Mouse (Mus musculus): Measurements from ENCODE around the gene Slc26a3.

Slc26a3 gene

DNA sequence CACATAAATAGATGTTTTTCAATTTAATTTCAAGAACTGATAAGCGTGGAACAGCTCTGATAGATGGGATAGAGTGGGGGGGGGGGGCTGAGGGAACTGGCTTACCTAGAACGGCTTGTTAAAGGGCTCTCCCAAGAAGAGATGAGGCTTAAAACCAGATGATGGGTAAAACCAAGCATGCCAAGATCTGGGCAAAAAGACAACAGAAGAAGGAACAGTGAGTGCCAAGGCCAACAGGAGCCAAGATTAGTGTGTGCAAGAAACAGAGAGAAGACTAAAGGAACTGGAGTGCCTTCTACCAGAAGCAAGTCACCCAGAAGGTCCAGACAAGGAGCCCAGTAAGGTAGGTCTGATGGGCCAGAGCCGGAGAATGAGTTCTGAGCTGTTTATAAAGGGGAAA lies at the start of gene Slc26a3:
Gene Slc26a3 (plus strand): TSS at position 301 of the 400 bp plus-strand sequence.
- no peak for DNase-seq

DNA sequence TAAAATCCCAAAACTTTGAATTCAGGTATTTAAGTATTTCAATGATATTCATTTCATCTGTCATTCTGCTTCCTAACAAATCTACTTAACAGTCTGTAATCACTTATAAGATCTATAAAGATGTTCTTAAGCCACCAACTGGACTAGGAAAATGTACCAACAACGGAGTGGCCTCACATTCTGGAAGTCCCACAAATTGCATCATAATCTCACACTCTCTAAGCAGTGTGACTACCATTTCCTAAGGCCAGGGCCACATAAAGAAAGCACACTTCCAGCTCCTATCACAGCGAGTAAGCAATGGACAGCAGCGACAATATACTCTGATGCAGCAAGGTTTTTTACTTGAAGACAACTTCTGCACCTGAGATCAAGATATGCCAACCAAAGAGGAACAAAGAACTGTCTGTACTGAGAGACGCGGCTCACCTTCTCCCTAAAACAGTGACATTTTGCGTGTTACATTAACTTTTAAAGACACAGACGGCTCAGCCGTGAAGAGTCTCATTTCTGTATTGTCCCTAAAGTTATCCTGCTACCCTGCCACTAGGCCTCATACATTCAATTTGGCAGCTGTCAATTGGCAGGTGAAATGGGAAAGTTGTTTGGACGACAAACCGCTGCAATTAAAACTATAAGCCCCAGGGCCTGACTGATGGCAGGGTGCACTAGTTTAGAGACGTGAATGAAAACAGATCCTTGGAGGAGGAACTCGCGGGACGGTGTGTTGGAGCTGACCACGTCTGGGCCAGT lies 40.3 kb upstream of the Slc26a3 start:
- no peak for DNase-seq

DNA sequence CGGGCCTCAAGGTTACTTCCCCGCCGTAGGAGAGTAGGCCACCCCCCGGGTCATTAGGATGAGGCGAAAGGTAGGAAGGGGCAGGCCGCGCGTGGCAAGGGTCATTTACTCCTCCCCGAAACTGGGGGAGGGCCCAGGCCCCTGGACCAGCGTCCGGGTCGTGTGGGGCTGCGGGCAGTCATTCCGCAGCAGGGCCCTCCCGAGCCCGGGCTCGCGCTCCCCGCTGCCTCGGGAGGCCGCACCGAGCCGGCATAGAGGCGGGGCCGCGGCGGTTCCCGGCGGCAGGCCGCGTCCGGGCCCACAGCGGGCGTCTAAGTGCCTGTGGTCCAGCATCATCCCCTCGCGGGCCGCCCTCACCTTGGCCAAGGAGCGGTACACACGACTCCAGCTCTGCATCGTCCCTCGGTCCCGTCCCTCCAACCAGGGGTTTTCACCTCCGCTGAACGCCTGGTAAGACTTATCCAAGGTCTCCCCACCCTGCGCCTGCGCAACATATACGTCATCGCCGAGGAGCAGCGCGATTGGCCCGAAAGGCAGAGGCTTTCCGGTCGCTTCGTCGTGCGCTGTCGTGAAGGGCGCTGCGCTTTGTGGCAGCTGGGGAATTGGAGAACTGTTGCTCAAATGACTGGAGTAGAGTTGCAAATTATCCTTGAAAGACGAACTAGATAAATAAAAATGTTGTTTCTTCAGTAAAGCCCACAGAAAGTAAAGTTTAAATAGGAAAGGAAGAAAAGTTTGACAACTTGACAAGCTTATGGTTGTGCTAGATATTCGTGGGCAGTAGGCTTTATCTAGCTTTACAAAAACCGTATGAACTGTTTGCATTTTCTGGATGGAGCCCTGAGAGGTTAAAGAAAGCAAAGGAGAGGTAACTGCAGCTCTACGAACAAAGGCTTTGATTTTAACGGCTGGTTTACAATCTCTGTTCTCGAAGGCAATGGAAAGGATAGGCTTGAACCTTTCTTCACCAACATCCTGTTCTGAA lies 39.4 kb upstream of the Slc26a3 start, which contains the start of gene Dld:
Gene Dld (minus strand): TSS at position 510 of the 985 bp plus-strand sequence.
- DNase-seq: peak; percentile 97

DNA sequence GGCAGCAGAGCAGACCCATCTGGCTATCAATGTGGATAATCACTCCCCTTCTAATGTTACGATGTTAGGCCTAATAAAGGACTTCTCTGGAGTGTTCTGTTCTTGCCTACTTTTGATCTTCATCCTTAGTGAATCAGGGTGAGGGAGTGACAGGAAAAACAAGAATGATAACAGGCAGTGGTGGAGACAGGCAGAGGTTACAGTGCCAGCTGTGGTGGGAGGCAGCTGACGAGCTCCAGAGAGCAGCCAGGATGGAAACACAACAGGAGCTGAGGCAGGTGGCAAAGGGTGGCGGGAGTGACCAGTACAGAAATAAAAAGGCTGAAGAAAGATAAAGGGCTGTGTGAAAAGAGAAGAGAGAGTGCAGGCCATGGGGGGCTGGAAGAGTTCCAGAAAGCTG lies 24.2 kb upstream of the Slc26a3 start:
- DNase-seq: no peak

DNA sequence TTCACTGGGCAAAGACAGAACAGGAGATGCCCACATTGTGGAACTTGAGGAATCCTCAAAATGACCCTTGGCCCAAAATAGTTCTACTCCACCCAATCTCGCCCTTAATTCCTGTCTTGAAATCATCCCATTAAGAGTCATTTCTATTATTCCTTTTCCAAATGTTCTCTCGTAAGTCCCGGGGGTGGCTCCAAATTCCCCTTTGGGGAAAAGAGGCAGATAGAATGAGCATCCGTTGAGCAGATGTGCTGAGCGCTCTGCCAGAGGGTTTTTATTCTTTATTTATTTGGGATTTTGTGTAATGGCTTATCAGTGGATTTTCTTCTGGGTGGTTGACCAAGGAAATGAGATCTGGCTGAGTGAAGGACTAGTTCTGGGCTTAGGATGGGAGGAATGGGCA lies 22.9 kb upstream of the Slc26a3 start:
- no peak for DNase-seq

DNA sequence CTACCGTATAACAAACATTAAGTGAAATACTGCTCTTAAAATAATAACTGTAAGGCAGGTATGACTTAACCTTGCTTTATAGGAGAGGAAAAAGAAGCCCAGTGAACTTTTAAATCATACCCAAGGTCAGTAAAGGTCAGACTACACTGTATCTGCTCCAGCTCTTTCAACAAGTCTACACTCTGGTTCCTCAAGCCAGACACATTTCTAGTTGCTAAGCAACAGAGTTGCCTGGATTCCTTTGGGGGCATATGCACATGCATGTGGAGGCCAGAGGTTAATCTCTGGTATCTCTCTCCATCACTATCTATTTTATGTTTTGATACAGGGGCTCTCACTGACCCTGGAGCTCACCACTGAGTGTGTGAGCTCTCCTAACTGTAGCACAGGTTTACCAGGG lies 21.6 kb upstream of the Slc26a3 start:
- no peak for DNase-seq

DNA sequence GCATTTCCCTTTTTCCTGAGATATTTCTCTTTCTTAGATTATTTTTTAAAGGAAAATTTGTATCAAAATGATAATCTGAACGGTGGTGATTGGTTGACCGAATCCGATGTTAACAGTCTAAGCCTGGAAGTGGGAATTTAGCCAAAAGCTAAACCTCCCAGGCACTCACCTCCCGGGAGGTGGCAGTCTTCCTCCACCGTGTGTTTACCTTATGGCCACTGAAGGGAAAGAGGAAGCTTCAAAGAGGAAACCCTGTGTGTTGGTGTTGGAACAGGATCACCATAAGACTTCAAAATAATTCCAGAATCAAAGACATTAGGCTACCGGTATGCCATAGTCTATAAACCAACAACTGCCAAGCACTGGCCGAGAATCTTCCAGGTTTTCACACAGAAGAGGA lies 21.0 kb upstream of the Slc26a3 start:
- no peak for DNase-seq

DNA sequence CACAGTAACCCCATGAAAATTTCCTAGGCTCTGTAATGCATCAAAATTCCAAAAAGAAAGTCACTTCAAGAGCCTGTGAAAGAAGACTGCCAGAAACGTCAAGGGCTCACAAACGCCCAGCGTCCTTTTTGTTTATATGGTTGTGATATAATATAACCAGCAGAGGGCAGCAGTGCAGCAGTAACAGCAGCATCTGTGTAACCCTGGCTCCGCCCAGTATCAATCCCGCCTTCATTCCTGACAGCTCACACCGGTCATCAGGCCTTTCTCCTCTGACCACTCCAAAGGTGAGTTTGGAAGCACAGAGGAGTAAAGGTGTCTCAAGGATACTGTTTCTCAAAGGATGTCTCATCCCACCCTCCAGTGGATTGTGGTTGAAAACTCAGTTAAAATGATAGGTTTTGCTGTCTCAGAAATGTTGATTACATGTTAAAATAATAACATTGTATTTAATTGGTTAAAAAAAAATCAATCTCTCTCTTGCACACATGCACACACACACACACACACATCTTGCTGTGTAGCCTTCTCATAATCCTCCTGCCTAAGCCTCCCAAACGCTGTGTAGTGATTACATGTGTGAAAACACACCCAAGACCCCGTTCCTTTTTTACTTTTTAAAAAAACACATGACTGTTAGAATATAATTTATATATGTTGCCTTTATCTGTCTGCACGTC lies 15.9 kb upstream of the Slc26a3 start:
- DNase-seq: peak; percentile 88

DNA sequence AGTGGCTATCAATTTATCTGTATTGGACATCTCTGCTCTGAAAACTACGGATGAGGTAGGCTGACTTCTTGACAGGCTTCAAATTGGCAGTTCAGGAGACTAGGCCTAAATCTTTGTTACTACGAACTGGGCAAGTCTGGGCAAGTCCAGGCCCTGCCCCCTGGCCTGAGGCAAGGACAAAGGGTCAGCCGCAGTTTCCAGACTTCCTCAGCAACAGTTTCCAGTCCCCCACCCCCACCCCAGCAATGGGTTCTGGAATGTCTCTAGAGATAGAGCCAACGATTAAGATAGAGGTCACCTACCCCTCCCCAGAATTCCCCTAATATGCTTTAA lies 15.4 kb upstream of the Slc26a3 start:
- DNase-seq: no peak

DNA sequence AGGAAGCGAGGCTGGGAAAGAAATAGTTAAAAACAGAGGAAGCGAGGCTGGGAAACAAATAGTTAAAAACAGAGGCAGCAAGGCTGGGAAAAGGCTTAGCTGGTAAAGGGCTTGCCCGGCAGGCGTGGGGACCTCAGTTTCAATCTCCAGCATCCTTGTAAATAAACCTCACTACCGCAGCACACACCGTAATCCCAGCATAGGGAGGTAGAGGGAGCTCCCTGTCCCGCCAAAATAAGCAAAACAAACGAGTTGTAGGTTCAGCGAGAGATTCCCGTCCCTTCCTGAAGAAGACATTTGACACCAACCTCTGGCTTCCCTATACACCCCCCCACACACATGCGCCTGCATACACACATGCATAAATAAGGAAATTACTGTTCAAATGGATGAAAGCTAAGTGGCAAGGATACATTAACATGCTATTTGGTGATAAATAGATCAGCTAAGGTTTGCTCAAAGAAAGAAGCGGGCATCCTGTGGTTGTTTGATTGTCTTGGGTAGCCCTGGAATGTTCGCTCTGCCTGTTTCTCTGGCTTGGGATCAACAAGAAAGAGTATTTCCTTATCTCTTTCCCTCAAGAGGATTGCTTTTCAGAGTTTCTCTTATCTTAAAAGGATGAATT lies 14.2 kb upstream of the Slc26a3 start:
- DNase-seq: peak; percentile 5

DNA sequence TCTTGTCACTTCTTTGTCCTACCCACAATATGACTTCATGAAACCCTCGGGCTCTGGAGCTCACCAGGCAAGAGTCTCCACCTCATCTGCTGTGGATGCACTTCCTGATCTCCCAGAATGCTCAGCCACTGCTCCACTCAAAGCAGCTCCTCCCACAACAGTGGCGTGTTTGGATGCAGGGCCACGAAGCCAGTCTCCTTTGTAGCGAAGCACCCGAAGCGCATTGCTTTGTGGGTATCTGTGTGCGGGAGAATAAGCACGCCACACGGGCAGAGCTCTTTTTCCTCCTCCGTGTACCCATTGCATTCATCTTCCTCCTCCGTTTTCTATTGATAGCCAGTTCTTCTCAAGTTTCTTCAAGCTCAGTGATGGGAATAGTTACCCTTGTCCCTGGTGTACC lies 13.4 kb upstream of the Slc26a3 start:
- no peak for DNase-seq

DNA sequence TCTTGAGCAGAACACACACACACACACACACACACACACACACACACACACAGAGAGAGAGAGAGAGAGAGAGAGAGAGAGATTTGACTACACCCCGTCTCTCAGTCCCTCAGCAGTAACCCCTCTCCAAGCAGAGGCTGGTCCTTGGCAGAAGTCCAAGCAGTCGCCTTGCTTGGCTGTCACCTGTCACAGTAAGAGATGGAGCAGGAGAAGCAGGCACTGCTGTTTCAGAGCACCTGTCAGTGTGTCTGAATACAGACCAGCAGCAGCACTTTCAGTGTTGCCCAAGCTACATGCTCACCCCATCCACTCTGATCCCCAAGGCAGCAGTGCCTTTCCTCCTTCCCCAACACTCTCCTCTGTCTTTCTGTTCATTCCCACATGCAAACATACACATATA lies 9.8 kb upstream of the Slc26a3 start:
- no peak for DNase-seq

DNA sequence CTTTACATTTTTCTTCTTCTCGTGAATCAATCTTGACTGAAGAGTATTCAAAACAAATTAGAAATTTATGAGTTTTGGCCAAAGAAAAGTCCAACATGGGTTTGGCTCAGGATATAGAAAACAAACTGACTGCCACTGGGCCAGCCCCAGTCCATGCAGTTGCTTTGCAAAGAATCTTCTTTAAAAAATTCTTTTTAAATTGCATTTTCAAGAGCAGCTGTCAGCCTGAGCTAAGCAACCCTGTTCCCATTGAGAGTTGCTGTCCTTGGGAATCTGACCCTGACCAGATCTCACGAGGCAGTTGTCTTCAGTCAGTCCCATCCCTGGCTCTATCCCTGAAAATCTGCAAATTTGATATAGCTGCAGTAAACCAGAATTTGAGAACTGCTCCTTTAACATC lies 8.2 kb upstream of the Slc26a3 start:
- no peak for DNase-seq

DNA sequence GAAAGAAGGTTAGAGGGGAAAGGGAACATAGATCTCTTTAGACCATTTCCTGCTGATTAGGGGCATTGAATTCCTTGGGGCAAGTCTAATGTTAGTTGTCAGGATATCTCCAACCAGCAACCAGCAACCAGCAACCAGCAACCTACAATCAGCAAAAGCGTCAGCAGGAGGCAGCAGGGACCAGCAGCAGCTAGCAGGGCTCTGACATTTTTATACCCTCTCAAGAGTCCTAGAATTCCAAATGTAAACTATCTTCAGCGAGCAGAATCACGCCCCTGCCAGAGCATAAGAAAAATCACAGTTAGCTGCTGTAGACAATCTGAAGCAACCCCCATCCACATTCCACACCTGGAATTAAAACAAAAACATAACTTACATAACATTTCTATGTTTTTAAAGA lies 3.4 kb upstream of the Slc26a3 start:
- no peak for DNase-seq

DNA sequence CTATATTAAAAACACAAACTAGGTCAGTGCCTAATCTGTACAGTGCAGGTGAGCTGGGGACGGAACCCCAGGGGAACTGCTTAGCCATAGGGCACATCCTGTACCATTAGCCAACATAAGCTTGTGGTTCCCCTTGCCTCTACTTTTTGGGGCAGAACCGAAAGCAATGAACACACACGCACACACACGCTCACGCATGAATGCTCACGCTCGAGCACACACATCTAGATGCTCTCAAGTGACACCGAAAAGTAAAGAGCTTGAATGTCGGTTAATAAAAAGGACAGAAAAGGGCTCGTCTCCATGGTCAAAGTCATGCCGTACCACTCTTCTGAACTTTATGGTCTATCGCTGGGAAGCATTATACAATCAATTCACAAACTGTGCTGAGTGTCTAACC lies 1.0 kb downstream of the Slc26a3 start:
- no peak for DNase-seq

DNA sequence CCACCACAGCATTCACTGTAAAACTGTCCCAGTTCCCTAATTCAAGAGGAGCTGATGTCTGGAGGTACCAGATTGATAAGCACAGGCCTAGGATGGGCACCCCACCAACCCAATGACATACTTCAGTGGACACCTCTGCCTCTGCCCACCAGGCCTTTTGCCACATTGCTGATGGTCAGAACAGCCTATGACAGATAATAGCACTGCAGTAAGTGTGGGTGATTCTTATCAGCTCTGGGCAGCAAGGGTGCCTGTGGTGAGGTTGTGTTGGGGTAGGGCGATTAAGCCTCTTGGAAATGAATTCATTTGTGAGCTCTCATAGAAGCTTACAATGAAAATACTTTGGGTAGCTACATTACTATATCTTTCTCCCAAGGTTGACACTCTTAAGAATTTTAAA lies 5.2 kb downstream of the Slc26a3 start:
- no peak for DNase-seq

DNA sequence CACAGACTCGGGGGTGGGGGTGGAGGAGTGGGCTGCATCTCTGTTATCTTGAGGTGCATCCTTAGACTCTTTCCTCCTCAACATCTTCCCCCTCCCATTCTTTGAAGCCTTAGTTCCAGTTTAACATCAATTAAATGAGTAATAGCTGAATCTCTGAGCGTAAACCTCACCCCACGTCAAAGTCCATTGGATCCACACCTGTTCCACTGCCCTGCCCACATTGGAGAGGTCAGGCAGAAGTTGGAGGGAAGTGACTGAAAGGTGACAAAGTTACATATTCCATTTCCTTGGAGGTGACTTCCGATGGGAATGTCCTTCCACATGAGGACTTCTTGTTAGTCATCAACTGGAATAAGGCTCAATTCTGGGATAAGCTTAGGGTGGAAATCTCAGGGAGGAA lies 7.0 kb downstream of the Slc26a3 start:
- DNase-seq: no peak

DNA sequence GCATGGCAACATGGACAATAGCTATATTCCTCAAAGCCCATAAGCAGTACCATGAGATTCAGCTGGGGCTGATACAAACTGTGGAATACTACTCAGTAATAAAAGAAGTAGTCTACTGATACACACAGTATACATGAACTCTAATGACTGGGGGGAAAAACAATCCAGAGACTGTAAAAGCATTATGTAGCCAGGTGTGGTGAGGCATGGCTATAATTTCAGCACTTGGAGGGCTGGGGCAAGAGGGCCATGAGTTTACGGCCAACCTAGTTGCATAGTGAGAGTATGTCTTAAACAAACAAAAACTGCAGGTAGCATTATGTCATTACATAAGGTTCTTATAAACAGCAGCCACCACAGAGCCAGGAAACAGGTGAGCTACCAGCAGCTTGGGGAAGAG lies 10.2 kb downstream of the Slc26a3 start:
- DNase-seq: no peak

DNA sequence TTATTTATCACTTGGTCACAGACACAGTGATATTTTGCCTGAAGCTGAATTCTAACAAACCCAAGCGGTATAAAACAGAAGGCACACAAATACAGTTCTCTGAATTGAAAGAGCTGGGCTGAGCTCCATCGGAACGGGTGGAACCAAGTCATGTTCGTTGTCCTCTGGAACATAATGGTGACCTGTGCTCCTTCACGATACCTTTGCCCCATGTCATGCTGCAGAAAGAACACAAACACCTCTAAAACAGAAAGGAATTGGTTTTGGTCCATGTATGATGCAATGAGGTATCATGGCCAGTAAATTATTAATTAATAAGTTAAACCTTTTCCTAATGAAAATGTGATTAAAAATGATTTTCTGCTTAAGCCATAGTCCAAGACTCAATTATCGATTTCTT lies 11.3 kb downstream of the Slc26a3 start:
- DNase-seq: peak; percentile 26

DNA sequence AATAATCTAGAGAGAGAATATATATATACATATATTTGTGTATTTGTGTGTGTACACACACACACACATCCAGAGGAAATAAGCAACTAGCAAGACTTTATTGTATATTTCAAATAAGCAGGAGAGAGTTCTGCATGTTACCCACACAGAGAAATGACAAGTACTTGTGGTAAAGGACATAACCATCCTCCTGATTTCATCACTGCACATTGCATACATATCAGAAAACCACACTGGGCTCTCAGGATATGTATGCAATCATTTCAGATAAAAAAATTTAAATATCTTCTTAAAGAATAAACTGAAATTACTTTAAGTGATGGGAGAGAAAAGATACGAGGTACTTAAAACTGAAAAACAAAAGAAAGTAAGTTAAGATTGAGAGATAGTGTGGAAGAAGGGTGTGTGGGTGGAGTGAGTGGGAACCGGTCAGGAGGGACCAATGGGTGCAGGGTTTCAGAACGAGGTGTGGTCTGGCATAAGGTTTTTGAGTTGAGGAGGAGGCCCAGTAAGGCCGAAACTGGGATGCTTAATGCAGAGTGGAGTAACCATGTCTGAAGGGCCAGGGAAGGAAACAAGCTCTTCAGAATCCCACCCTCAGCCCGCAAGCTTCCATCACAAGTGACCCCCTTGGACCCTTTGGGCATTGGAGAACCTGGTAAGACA lies 14.0 kb downstream of the Slc26a3 start:
- no peak for DNase-seq

DNA sequence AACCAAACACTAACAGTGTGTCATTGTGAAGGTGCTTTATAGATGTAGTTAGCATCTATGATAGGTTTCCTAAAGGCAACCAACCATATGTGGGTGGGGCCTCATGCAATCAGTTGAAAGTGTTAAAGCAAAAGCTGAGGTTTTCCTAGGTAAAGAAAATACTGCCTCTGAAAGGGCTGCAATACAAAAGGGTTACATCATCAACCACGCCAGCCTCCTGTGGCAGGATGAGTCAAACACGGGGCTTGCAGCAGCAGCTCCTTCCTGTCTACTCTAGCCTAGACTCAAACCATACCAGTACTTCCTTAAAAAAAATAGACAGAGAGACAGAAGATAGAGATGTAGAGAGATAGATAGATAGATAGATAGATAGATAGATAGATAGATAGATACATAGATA lies 25.3 kb downstream of the Slc26a3 start:
- DNase-seq: no peak

DNA sequence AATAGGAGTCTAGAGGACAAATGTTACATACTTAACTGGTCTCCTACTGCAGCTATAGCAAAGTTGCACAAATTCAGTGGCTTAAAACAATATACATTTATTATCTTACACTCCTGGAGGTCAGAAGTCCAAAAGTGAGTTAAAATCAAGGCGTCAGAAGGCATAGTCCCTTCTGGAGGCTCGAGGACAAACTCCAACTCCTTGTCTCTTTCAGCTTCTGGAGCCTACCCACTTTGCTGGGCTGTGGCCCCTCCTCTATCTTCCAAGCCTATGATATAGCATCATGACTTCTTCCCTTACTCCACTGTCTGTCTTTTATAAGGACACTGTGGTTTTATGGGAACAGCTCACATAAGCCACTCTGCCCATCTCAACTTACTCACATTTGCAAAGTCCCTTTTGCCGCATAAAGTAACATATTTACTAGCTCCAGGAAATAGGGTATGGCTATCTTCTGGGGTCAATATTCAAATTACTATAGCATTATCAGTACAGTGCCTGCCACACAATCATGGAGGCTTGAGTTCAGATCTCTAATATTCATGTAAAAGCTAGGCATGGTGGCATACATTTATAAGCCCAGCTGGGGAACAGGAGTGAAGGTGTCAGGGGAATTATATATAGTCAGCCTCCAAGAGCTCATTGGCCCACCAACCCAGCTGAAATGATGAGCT lies 31.4 kb downstream of the Slc26a3 start:
- DNase-seq: no peak
